Mouse (Mus musculus) heart, postnatal 0 days (tissue): ENCODE measurements at regions not wholly inside any gene's neighbourhood (a gene's known extent, or its start where the extent isn't known, plus 50 kb on each side); places are given as distances from the start of the nearest gene placed in this dataset.

Experiments used
- CTCF ChIP-seq: IDR thresholded peaks from 2 replicates; pipeline ENCODE4 v1.5.1; 2016; ENCODE audit warnings: antibody characterized with exemption, control low read depth, low read depth
- EP300 ChIP-seq: IDR thresholded peaks from 2 replicates; pipeline ENCODE4 v1.6.1; 2016; ENCODE audit warnings: antibody characterized with exemption, low read depth

GRCm38 (mm10) chr11:71651756-71652380 lies 97.9 kb upstream of the Wscd1 start:
- TF ChIP-seq CTCF (no peak), EP300 (no peak)
